Mouse (Mus musculus) B cell, adult 62 days (primary cell): ENCODE measurements around the gene Csrnp1. TPM values are rescaled to one million over a fixed set of nuclear protein-coding genes. Genes with fewer than 3 reads are reported as not detected.

Experiments used
- total RNA-seq: library from RNA; stranded (reverse); gene quantifications from 4 replicates; pipeline ENCODE4 v1.2.4, GENCODE M21; 2023

Csrnp1 gene
- total RNA-seq: 356 to 391 TPM (median 369 TPM) in 4 replicates

DNA sequence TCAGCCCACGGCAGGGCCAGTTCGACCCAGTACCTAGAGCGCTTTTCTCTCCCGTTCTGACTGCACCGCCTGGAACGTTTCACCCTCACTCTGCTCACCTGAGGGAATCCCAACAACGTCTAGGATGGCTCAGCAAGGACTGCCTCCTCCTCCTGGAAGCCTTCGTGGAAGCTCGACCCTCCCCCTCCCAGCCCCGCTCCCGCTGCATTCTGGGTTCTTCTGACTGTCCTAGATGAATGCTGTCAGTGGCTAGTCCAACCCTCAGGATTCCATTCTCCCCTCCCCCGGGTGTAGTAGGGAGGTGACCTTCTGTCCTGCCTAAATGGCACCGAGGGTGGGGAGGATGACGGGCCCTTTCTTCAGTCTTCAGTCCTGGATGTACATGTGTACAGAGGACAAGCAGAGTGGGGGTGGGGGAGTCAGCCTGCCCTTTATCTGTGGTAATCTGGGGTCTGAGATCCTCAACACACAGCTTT is at the start of gene Csrnp1:
Gene Csrnp1, minus strand, starts transcription at position 123 of the 476 bp plus-strand sequence.

DNA sequence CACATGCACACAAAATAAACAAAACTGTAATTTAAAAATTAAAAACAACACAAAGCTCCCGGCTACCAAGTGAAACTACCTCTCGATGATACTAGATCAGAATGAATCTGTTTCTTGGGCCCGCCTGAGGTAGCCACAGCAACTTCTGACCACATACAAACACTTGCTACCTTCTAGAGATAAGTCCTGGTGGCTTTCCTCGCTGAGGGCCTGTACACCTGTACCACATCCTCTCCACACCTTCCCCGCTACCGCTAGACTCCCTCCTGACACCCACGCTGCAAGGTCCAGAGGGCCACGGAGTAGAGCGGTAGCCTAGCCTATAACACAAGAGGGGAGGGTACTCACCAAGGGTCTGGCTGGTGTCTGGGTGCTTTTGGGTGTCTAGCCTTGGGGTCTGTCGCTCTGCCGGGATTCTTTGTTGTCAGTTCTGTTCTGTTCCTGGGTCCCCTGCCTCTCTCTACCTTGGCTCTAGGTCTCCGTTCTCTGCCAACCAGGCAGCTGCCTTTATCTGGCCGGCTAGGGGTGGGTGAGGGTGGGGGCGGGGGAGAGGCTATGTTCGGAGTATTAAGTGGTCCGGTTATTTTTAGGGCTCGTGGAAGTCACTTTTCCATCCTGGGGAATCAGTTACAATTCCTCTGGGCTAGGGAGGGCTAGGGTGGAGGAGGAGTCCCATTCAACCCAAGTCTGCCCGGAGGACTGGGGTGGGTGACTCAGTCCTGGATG is 38.8 kb upstream of the Csrnp1 start, which contains the start of gene Xirp1:
Gene Xirp1, minus strand, starts transcription at position 513 of the 726 bp plus-strand sequence.

GRCm38 (mm10) chr9:119937005-119937773 is 47.3 kb downstream of the Csrnp1 start, which contains the start of the genes Gorasp1 and Ttc21a:
TSS of gene Gorasp1 (minus strand) at chr9:119937565.
TSS of gene Ttc21a (plus strand) at chr9:119937606.

Other genes with a start within 250 kb of the Csrnp1 start
- gene Scn11a, start 159.2 kb downstream of the Csrnp1 start, total RNA-seq: not detected in 4 replicates
- 64.2 to 78.2 TPM (median 70.0 TPM) in 4 replicates for gene Wdr48, start 89.8 kb downstream of the Csrnp1 start, total RNA-seq
- gene Gorasp1, start 47.1 kb downstream of the Csrnp1 start, total RNA-seq: 8.6 to 12.9 TPM (median 10.7 TPM) in 4 replicates
- gene Ttc21a, start 47.1 kb downstream of the Csrnp1 start, total RNA-seq: 0.76 TPM in 1 of 4 replicates, not detected in the others
- gene Xirp1, start 38.9 kb upstream of the Csrnp1 start, total RNA-seq: 0.19 to 0.77 TPM (median 0.21 TPM) in 3 of 4 replicates, not detected in the other
- 0.24 to 0.45 TPM (median 0.36 TPM) in 4 replicates for gene Cx3cr1, start 85.2 kb upstream of the Csrnp1 start, total RNA-seq
- not detected in 4 replicates for gene Ccr8, start 107.5 kb upstream of the Csrnp1 start, total RNA-seq
- 31.3 to 41.5 TPM (median 35.2 TPM) in 4 replicates for gene Slc25a38, start 125.7 kb upstream of the Csrnp1 start, total RNA-seq
- 2,133 to 2,269 TPM (median 2,244 TPM) in 4 replicates for gene Rpsa, start 143.0 kb upstream of the Csrnp1 start, total RNA-seq
- not detected in 4 replicates for gene Mobp, start 165.0 kb upstream of the Csrnp1 start, total RNA-seq